Mouse (Mus musculus) heart, embryonic 14.5 days (tissue): Measurements from ENCODE around the gene Zbtb22. TPM values are rescaled to one million over a fixed set of nuclear protein-coding genes. Genes with fewer than 3 reads are reported as not detected.
"Not testable (repeated sequence)": the region's sequence is repeated elsewhere in the genome, so short reads cannot be mapped to it uniquely, and the experiment has no call there.

Experiments
- ATAC-seq: fragments of 200-750 bp; cut with Nextera tagmentation; 2 replicates; pipeline ENCODE4 v1.8.0; 2017; ENCODE audit warnings: low read depth, moderate TSS enrichment; ENCODE audit not compliant: insufficient number of reproducible peaks, insufficient read depth, low FRiP score
- H3K27ac ChIP-seq, 2 experiments: fragments of 200-500 bp in 1 of 2; fragments of 300-500 bp in 1 of 2; sonication (generic) in 1 of 2; replicated peaks in 1 of 2; 2 replicates each; pipeline ENCODE4 v1.5.1; 2012 to 2014; ENCODE audit warnings: low read depth in 2 of 2, low read length in 2 of 2, control low read depth in 1 of 2, mild to moderate bottlenecking in 1 of 2, mixed read lengths in 1 of 2; ENCODE audit not compliant: control insufficient read depth in 1 of 2, insufficient read depth in 1 of 2
- H3K27me3 ChIP-seq: fragments of 300-500 bp; sonication (generic); 2 replicates; pipeline ENCODE4 v1.6.1; 2014; ENCODE audit warnings: mild to moderate bottlenecking, low read length, control low read depth; ENCODE audit not compliant: control insufficient read depth, insufficient read depth
- H3K36me3 ChIP-seq: fragments of 300-500 bp; sonication (generic); 2 replicates; pipeline ENCODE4 v1.6.1; 2014; ENCODE audit warnings: mild to moderate bottlenecking, control low read depth, low read length, mixed read lengths; ENCODE audit not compliant: control insufficient read depth, insufficient read depth
- H3K4me1 ChIP-seq, 2 experiments: fragments of 200-500 bp in 1 of 2; fragments of 300-500 bp in 1 of 2; sonication (generic) in 1 of 2; 2 replicates each; pipeline ENCODE4 v1.6.1; 2012 to 2014; ENCODE audit warnings: low read length in 2 of 2, control low read depth in 1 of 2, mixed read lengths in 1 of 2; ENCODE audit not compliant: control insufficient read depth in 2 of 2, insufficient read depth in 2 of 2
- H3K4me2 ChIP-seq: fragments of 300-500 bp; sonication (generic); 2 replicates; pipeline ENCODE4 v1.6.1; 2014; ENCODE audit warnings: mild to moderate bottlenecking, low read length
- H3K4me3 ChIP-seq, 2 experiments: fragments of 200-500 bp in 1 of 2; fragments of 300-500 bp in 1 of 2; sonication (generic) in 1 of 2; 2 replicates each; pipeline ENCODE4 v1.5.1; 2012 to 2014; ENCODE audit warnings: low read length in 2 of 2, mild to moderate bottlenecking in 2 of 2, control low read depth in 1 of 2, low read depth in 1 of 2, moderate library complexity in 1 of 2; ENCODE audit not compliant: control insufficient read depth in 1 of 2, insufficient read depth in 1 of 2
- H3K9ac ChIP-seq: fragments of 300-500 bp; sonication (generic); 2 replicates; pipeline ENCODE4 v1.6.1; 2014; ENCODE audit warnings: mild to moderate bottlenecking, low read length
- H3K9me3 ChIP-seq: fragments of 300-500 bp; sonication (generic); 2 replicates; pipeline ENCODE4 v1.6.1; 2016; ENCODE audit warnings: low read length, control low read depth; ENCODE audit not compliant: control insufficient read depth
- WGBS: fragments of 180-500 bp; shearing (Covaris S2); extraction: QIAGEN DNeasy Blood & Tissue Kit; methylation state at CpG from one replicate; pipeline ENCODE4 v1.1.7; 2014; 5-methylcytosine and 5-hydroxymethylcytosine counted together
- polyA plus RNA-seq: library from polyadenylated mRNA; unstranded; fragments of >200 nt; fragmentation: Nextera tagmentation; extraction: Ambion mirVana; gene quantifications from 2 replicates; pipeline ENCODE4 v1.2.1, GENCODE M21; 2014

The Zbtb22 gene
- polyA plus RNA-seq, 1 experiment from 2014 or later: 8.9 TPM

DNA sequence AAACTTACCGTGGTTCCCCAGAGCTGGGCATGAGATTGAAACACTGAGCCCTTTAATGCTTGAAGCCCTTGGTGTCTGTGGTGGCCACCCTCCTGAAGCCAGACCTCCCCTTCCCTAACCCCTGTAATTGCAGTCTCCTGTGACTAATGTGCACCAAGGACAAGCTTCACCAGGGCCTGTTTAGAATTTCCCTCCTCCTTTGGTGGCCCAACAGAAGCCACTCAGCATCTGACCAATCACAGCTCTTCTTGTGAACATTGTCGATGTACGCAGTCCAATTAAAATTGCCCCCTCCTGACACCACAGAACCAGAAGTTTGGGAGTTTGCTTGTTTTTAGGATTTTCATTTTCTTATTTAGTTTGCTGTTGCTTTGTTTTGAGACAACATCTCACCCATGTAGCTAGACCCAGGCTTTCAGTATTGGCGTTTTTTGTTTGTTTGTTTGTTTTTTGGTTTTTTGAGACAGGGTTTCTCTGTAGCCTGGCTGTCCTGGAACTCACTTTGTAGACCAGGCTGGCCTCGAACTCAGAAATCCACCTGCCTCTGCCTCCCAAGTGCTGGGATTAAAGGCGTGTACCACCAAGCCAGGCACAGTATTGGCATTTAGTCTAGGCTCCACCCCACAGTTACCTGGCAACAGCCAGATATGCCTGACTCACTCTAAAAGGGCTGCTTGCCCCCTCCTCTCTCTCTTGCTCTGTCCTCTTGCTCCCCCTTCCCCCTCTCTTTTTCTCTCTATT is 11.6 kb upstream of the Zbtb22 start:
- H3K4me2 ChIP-seq, H3K27me3 ChIP-seq, H3K9me3 ChIP-seq, H3K4me1 ChIP-seq, H3K27ac ChIP-seq, ATAC-seq, H3K36me3 ChIP-seq, H3K4me3 ChIP-seq, H3K9ac ChIP-seq: not testable (repeated sequence)
- WGBS: 72% methylated on average over 6 of the region's 6 CpGs

DNA sequence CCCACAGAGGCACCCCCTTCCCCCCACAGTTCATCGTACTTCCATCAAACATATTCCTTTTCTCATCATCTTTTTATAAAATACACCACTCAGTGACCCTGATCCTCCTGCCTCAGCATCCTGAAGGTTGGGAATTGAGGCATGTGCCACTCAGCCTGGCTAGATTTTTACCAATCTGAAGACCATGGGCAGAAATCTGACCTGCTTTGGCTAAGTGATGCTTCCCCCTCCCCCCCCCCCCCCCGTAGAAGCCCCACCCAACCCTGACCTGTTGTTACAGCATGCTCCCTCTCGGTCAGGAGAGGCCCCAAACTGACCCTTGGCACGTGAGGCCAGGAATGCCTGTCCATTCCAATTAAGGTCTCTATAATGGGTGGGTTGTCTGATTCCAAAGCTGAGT is 10.9 kb upstream of the Zbtb22 start, which contains the start of gene Platr17:
Gene Platr17 (plus strand): TSS at position 301 of the 400 bp plus-strand sequence.
- not testable (repeated sequence) for ATAC-seq, H3K9ac ChIP-seq, H3K36me3 ChIP-seq, H3K4me1 ChIP-seq, H3K9me3 ChIP-seq, H3K4me3 ChIP-seq, H3K4me2 ChIP-seq, H3K27me3 ChIP-seq, H3K27ac ChIP-seq
- WGBS: 39% methylated on average over 4 of the region's 4 CpGs

DNA sequence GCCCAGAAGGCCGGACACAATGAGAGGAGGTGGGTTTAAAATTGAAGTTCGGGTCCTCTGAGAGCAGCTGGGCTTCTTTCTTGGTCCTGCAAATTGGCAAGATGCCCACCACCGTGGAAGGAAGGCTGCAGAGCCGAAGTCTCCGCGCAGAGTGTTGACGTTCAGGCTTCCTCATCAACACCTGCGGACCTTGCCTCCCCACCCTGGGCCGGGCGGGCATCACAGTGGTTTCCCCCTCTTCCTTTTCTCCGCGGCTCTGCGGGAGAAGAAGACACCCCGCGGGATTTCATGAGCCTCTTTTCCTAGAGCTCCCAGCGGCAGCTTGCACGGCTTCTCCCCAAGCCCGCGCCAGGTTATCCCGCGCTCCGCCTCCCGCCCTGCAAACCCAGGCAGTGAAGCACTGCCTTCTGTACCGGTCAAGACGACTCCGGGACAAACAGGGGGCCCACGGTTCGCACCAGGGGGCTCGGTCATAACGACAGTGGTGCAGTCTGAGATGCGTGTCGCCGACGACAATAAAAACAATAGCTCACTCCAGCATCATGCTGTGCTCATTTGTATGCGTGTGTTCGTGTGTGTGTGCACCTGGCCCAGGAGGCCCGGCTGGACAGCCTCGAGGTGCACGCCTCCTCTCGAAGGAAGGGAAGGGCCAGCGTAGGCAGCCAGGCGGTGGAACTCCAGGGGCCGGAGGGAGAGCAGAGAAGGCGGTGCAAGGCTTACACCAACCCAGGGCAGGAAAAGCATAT is 7.2 kb upstream of the Zbtb22 start:
- Histone ChIP-seq H3K9me3 (no peaks in the 10 kb centered on the region), H3K9ac (peak overlapping the region; percentile 71), H3K4me3 (peak overlapping the region; percentile 55 to 85), H3K27me3 (no peaks in the 10 kb centered on the region), H3K27ac (peak overlapping the region; percentile 34 to 92), H3K4me2 (peak overlapping the region; percentile 93), H3K4me1 (peaks cover 5 to 13% of the 10 kb centered on the region in 2 experiments; a peak in 2 of 4 replicates), H3K36me3 (peaks cover 29% of the 10 kb centered on the region)
- WGBS: under 1% methylated on average over 43 of the region's 44 CpGs
- ATAC-seq: peak; percentile 48; the same call in 1 of the 2 replicates

DNA sequence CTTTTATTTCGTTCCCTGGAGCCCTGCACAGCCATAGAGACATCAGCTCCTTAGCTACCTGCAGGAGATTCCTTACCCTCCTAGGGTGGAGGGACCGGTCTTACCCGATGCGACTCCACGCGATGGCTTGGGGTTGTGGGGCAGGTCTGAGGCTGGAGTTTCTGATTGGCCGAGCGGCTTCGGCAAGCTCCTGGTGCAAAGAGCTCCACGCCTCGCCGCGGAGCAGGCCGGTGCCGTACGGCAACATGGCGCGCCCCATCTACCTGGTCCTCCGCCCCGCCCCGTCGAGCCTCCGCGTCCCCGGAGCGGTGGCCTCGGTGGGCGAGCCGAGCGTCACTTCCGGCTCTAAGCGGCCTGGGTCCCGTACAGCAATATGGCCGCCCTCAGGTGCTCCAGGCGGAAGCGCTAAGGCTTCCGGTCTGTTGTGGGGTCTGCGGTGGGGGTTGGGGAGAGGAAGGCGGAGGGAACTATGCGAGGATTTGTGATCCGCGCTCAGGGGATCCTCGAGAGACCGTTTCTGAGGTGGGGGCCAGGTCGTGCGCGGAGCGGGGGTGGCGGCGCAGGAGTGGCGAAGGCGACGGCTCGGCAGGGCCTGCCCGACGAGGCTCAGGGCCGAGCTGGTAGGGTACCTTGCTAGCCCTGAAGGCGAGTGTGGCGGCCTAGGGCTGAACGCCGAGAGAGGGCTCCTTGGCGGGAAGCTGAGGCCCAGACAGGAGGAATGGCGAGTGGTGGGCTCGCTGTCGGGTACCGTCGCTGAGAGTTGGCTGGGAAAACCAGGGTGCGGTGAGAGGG is 6.4 kb upstream of the Zbtb22 start, which contains the start of gene Daxx:
Gene Daxx (plus strand): TSS at position 338 of the 792 bp plus-strand sequence.
- Histone ChIP-seq H3K36me3 (peaks cover 37% of the 10 kb centered on the region), H3K4me3 (peak within 1 kb of the TSS; percentile 59 to 85), H3K4me1 (peaks cover 5 to 13% of the 10 kb centered on the region in 2 experiments; a peak in 2 of 4 replicates), H3K27ac (peak within 1 kb of the TSS; percentile 43 to 92), H3K4me2 (peak within 1 kb of the TSS; percentile 93), H3K9ac (peak within 1 kb of the TSS; percentile 93), H3K9me3 (no peaks in the 10 kb centered on the region), H3K27me3 (no peaks in the 10 kb centered on the region)
- 1% methylated on average over 68 of the region's 68 CpGs for WGBS
- peak; percentile 95 for ATAC-seq

DNA sequence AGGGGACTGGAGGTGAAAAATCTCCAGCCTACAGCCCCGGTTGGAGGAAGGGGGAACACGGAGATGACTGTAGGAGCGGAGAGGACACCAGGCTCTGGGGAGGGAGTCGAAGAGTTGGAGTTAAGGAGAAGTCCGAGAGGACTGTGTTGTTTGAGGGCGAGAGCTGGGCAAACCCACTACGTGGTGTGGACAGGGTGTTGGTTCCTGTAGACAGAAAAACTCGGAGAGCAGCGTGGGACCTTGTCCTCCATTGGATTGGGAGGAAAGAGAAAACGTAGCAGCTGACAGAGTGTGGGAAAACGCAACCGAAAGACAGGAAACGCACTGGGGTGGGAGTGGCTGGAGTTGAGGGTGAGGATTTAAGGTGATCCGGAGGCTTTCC is 5.8 kb upstream of the Zbtb22 start:
- under 1% methylated on average over 14 of the region's 14 CpGs for WGBS
- peak; percentile 0; the same call in 1 of the 2 replicates for ATAC-seq

DNA sequence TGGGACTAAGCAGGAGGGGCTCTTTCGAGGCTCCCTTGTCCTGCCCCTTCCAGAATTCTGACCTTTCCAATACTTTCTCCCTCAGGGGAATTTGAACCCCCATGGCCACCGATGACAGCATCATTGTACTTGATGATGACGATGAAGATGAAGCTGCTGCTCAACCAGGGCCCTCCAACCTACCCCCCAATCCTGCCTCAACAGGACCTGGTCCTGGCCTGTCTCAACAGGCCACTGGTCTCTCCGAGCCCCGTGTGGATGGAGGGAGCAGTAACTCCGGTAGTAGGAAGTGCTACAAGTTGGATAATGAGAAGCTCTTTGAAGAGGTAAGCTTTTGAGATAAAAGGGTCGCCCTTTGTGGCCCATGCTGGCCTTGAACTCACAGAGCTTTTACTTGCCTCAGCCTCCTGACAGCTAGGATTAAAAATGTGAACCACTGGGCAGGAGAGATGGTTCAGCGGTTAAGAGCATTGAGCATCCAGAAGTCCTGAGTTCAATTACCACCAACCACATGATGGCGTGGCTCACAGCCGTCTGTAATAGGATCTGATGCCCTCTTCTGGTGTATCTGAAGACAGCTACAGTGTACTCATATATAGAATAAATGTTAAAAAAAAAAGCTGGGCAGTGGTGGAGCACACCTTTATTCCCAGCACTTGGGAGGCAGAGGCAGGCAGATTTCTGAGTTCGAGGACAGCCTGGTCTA is 5.2 kb upstream of the Zbtb22 start:
- Histone ChIP-seq H3K27ac (peak overlapping the region in 1 of 2 experiments; percentile 92; a peak in 1 of 4 replicates), H3K9ac (peak overlapping the region; percentile 93), H3K4me2 (peak overlapping the region; percentile 93), H3K27me3 (no peaks in the 10 kb centered on the region), H3K4me1 (peaks cover 7 to 19% of the 10 kb centered on the region in 2 experiments; a peak in 2 of 4 replicates), H3K9me3 (no peaks in the 10 kb centered on the region), H3K4me3 (peak overlapping the region; percentile 59 to 85), H3K36me3 (peaks cover 47% of the 10 kb centered on the region)
- WGBS: 49% methylated on average over 11 of the region's 11 CpGs
- ATAC-seq: no peak

More for the DNA sequence above, 5.8 kb upstream of the Zbtb22 start:
- Histone ChIP-seq H3K27ac (peak overlapping the region; percentile 43 to 92), H3K9me3 (no peaks in the 10 kb centered on the region), H3K4me3 (peak overlapping the region; percentile 59 to 85), H3K36me3 (peaks cover 43% of the 10 kb centered on the region), H3K9ac (peak overlapping the region; percentile 93), H3K4me2 (peak overlapping the region; percentile 93), H3K27me3 (no peaks in the 10 kb centered on the region), H3K4me1 (peaks cover 5 to 15% of the 10 kb centered on the region in 2 experiments; a peak in 2 of 4 replicates)
